Mouse (Mus musculus): Measurements from ENCODE around the gene Dusp3.

DNA sequence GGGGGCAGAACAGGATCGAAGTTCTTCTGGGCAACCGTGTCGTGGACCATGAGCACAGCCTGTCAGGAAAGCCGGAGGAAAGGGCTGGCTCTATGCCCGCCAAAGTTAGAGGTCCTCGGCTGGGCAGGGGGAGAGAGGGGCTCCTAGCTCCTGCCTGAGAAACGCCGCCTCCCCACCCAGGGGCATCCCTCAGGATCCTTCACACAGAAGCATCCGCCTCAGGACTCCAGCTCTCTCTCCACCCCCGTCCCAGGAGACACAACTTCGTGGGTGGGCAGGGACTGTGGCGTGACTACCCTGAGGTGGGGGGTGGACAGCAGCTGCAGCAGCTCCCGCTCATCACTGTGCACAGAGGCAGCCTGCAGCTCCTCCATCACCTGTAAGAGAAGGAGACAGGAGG lies 36.6 kb upstream of the Dusp3 start:
- TF ChIP-seq GATA1 (IDR thresholded peaks at IDR 0.05; ENCODE audit: low read length): no peak
- no peak for TF ChIP-seq TAL1 (IDR thresholded peaks at IDR 0.05; ENCODE audit: low read length)
